Mouse (Mus musculus) lung, postnatal 4 days (tissue): ENCODE measurements at regions not wholly inside any gene's neighbourhood (a gene's known extent, or its start where the extent isn't known, plus 50 kb on each side); places are given as distances from the start of the nearest gene placed in this dataset.
A peak's percentile ranks its signal among the peaks of the same experiment; 100 is the strongest.

Experiments
- DNase-seq, 2 experiments: peaks; one replicate each; pipeline ENCODE4 v3.0.0; 2021

DNA sequence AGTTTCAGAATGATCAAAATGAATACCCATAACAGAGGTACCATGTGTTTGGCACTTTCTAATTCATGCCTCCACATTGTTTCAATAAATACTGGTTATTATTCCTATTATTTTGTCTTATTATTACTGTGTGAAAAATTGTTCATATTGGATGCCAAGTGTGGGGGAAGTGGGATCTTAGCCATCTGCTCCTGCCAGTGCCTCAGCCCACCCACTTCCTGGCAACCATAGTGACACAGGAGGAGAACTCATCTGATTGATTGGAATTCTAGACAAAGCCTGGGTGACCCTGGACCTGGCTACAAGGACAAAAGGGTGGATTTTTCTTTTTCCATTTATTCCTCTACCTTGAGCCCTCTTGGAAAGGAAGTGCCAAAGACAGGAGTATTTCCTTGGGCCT lies 2886.8 kb upstream of the Lrrc6 start:
- no peak for DNase-seq

DNA sequence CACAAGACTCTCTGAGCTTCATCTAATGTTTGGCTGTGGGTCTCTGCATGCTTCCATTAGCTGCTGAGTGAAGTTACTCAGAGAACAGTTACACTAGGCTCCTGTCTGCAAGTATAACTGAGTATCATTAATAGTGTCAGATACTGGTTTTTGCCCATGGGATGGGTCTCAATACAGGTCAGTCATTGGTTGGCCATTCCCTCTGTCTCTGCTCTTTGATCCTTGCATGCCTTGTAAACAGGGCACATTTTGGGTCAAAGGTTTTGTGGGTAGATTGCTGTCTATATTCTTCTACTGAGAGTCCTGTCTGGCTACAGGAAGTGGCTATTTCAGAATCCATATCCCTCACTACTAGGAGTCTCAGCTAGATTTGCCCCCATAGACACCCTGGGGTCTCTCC lies 2864.7 kb upstream of the Lrrc6 start:
- DNase-seq: no peak

DNA sequence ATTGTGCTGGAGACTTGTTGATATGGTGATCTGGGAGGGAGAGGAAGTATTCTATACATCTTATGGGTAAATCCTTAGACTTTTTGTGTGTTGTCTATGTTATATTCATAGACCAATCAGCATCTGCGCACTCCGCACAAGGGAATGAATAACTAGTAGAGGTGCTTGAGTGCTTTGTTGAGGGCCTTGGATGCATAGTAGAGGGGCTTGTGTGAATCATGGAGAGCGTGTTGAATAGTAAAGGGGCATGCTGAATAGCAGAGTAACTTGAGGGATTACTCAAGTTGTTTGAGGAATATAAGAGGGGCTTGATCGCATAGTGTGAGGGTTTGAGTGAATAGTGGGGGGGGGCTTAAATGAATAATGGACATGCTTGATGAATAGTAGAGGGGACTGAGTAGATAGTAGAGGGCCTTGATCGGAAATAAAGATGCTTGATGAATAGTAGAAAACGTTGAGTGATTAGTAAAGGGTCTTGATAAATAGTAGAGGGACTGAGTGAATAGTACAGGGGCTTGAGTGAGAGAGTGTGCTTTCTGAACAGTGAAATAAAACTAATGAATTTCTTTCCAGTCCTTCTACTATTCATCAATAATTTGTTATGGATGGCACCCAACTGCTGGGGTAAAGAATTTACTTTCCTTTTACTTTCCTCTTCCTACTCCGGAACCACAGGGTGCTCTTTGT lies 2849.5 kb upstream of the Lrrc6 start:
- DNase-seq: no peak

DNA sequence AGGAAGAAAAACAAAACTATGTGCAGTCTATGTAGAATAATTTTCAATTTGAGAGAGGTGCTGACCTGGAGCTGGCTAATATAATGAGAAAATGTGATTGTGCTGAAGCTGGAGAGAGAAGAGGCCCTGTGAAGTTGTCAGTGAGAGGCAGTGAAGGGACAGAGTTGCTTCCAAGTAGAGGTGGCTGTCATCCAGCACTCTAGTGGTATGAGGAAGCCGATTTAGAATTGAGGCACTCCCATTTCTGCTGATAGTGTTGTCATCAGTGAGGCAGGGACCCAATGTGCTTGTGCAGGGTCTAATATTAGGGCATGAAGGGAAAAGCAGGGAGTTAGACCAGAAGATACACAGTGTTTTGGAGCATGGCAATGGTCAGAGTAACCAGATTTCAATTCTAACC lies 2845.4 kb upstream of the Lrrc6 start:
- no peak for DNase-seq

DNA sequence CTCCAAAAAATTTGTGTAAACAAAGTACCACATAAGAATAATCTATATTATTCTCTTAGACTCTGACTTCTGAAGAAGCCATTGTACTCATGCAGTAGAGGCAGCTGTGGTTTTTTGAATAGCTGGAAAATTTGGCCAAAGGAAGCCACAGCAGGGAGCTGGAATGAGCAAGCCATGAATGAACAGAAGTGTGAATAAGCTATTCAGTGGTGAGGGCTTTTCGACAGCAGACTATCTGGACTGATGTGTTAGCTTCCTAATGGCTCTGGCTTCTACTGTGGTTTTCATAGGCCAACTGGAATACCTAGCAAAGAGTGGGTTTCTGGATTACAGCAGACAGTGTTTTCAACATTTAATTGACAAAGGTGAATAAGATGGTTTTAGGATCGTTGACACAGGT lies 2842.0 kb upstream of the Lrrc6 start:
- DNase-seq: no peak

DNA sequence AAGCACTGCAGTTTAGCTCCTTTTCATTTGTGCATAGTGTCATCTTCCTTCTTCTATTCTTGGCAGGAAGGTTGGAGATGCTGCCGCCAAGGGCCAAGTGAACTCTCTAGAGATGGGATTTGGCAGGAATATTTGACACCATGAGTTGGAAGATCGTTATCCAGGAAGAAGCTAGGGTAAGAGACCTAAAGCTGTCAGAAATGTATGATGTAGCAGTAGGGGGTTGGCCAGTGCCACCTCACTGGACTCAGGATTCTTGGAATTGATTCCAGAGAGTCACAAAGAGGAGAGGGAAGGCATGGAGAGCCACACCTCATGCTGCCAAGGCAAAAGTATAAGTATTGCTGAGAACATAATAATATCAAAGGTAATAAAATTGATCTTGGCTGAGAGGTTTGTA lies 2835.8 kb upstream of the Lrrc6 start:
- DNase-seq: no peak

DNA sequence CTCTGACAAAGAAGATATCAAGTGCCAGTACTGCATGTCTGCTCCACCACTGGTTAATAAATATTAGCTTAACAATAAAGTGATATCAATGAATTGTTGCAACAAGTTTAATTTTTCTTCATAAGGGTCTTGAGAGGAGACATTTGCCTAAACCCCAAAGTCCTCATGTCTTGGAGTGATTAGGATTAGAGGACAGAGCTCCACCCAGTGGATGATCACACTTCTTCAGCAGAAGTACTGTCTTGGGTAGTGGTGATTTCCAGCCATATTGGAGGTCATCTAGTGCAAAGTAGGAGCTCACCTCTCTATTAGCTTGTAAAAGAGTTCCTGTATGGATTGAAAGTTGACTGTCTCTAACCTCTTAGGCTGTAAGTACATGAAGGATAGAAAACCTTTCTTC lies 2825.8 kb upstream of the Lrrc6 start:
- no peak for DNase-seq

DNA sequence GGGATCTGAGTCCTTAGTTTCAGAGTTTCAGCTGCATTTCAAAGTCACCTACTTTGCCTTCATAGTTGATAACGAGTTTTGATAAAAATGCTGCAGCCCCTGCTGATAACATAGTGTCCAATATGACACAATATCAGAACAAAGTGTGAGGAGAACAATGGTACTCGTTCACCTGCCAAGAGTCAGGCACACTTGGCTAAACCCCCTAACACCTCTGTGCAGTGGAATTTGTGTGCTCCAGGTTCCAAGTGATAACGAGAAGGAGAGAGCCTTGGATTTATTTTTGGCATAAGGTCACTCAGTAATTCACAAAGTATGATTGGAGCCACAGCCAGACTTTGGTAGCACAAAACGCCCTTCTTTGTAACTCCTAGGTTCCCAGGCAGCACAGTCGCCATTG lies 2802.4 kb upstream of the Lrrc6 start:
- DNase-seq: no peak

DNA sequence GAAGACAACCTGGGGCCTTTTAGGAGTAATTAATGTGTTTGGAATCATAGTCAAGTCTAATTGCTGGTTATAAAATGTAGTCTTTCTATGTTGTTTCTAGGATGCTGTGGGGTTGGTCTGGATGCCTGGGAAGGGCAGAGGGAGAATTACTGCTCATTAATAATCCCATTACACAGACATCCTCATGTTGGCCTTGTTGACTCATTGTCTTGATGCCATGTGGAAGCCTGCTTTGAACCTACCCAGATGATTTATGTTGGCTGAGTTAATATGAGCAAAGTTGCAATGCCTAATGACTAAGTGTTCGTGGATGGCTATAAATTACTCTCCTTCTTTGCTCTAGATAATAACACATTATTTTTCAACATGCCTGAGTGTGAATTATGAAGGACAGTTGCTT lies 2790.6 kb upstream of the Lrrc6 start:
- DNase-seq: no peak

DNA sequence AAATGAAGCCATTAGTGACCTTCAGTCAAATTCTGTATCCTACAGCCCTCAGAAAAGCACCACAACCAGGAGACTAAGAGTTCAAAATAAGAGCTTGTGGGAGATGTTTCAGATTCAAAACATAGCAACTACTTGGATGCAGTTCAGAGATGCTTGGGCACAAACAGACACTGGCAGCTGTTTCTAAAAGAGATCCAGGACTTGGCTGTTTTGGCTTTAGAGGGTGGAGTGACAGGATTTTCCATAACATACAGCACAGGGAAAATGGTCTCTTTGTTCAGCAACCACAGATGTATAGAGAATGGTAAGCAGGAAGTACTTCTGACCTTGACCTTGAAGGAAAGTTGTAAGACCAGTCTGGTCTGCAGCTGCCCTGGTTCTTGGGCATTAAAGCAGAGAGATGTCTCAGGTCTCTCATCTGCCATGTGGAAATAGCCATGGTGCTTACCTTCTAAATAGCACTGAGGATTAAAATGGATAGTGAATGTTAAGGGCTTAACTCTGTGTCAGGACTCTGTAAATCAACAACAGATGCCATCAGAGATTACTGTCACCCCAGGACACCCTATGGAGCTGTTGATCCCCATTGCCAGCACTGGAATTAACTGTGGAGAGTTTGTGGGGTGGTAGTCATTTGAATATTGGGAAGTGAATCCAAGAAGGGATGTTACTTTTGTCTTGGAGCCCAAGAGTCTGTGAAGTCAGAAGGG lies 2775.0 kb upstream of the Lrrc6 start:
- no peak for DNase-seq

DNA sequence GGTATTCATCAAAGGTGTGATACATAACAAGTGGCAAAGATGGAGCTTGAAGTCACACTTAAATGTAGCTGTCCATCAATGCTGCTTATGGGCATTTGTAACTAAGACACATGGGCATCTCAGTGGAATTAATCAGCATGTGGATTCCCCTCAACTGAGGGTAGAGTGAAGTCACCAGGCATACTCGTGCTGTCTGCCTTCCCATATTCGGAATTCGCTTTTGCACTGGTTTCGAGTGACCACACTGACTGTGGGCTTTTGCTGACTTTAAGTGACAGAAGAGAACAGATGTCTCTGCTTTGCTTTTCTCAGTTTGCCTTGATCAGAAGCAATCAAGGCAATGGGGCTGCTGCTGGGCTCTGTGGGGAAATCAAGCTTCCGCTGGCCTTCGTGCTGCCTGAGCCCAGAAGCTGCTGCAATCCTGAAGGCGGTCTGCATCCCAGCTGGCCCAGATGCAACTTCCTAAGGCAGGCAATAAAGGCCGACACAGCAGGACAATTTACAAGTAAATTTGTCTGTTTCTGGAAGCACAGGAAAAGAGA lies 2773.6 kb upstream of the Lrrc6 start:
- peak; percentile 7 to 59 for DNase-seq

DNA sequence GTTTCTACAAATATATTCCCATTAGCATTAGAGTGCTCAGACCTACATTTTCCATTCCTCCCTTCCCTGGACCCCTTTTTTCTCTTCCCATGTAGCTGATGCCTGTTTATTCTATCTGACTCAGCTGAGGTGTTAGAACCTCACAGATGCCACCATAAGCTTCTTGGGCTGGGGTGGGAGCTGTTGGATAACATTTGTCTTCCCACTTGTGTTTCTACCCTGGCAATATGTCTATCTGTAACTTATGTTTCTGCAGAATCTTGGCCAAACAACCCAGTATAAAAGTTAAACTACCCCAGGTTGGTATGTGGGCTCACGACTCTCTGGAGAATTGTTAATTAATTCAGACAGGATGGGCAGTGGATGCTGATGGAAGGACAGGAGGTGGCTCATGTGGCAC lies 2772.8 kb upstream of the Lrrc6 start:
- no peak for DNase-seq

DNA sequence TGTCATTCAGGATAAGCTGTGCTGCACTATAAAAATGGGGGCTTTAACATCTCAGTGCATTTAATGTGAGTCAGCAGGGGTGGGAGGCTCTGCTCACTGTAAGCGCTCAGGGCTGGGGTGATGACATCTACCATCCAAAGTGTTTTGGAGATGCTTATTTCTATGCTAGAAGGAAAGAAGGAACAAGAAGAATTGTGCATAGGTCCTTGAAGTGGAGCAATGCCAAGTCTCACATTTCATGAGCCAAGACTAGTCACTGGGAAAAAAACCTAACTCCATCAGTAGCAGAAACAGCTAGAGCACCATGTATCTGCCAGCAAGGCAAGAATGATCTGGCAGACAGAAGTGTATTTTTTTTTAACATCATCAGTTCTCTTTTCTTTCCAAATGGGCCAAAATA lies 2761.2 kb upstream of the Lrrc6 start:
- DNase-seq: no peak

DNA sequence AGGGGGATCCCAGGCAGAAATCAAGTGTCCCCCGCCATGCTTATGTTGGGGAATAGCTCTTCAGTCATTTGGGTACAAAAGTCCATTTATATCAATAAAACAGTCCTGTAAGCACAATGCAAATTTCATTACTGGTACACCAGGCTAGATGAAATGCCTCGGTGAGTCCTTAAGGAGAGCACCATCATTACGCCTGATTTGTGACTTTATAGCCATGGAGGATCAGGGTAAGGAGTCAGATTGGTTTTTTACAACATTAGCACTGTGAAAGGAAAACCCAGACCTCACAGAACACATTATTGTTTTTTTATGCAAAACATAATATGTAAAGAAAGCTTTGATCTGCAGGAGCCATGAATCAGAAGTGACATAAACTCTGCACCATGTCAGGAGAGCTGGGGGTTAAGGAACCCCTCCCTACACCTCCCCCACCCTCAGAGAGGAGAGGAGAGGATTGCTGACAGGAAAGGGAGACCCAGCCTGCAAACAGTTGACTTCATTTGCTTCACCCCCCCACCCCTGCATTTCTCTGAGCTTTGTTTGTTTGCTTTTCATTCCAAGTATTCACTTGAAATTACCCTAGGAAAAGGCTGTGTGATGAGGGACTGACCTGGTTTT lies 2756.6 kb upstream of the Lrrc6 start:
- no peak for DNase-seq

DNA sequence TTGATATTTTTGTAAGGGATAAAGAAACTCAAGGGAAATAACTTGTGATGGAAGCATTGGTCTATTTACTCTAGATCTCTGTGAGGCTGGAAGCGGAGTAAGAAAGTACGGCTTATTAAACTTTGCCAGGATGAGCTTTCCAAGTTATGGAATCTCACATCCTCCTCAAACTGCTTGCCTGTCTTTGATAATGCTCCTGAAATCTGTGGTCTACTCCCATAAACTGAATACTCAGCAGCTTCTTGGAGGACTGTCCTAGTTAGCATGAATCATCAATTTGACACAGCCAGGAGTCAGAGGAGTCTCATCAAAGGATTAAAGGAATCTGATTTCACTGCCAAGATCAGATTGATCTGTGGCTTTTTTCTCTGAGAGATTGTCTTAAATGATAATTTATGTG lies 2753.0 kb upstream of the Lrrc6 start:
- no peak for DNase-seq

DNA sequence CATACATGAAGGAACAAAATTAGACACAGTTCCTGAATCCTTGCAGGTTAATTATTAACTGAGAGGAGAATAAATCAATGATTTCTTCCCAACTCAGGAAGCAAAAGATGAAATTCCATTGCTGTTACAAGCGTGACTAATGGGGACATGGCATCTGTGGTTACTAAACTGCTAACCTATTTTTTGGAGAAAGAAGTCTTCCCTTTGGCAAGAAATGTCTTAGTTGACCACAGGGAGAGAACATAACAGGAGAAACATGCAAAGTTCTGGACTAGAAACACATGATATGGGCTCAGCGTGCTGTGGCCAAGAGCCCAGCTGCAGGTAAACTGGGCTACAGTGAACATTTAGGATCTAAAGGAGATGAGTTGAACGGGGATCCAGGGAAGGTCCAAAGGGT lies 2751.4 kb upstream of the Lrrc6 start:
- no peak for DNase-seq

DNA sequence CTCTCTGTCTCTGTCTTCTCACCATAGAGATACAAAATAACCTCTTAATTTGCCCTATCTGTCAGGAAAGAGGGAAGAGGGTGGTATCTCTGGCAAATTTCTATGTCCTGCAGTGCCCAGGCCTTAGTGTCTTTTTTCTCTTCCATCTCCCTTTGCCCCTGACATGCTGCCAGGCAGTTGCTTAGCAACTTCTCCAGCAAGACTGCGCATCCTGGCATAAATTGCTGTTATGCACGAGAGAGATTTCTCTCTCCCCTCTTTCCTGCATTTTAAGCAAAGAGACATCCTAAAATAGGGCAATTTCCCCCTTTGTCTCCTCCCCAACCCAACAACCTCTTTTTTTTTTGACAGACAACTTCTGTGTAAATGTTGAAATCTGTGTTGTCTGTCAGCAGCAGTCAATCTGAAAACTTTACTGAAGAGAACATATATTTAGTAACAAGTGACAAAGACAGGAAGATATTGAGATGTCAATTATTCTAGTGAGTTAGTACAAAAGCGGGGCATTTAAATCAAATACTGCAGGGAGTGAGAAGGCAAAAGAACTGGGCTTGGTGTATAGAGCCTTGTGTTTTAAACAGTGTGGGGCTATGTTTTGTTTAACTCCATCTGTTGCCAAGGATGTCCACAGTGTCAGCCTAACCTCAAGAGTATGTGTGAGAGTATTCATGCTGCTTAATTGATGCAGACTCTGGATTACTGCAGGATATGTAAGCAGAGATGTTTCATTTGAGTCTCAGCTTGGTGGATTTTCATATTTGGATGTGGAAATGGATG lies 2745.7 kb upstream of the Lrrc6 start:
- no peak for DNase-seq

DNA sequence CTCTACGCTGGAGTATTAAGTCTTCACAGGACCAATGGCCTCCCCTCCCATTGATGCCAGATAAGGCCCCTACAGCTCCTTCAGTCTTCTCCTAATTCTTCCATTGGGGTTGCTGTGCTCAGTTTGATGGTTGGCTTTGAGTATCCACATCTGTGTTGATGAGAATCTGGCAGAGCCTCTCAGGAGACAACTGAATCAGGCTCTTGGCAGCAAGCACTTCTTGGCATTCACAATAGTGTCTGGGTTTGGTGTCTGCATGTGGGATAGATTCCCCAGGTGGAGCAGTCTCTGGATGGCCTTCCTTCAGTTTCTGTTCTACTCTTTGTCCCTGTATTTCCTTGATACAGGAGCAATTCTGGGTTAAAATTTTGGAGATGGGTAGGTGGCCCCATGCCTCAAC lies 2734.6 kb upstream of the Lrrc6 start:
- DNase-seq: no peak

DNA sequence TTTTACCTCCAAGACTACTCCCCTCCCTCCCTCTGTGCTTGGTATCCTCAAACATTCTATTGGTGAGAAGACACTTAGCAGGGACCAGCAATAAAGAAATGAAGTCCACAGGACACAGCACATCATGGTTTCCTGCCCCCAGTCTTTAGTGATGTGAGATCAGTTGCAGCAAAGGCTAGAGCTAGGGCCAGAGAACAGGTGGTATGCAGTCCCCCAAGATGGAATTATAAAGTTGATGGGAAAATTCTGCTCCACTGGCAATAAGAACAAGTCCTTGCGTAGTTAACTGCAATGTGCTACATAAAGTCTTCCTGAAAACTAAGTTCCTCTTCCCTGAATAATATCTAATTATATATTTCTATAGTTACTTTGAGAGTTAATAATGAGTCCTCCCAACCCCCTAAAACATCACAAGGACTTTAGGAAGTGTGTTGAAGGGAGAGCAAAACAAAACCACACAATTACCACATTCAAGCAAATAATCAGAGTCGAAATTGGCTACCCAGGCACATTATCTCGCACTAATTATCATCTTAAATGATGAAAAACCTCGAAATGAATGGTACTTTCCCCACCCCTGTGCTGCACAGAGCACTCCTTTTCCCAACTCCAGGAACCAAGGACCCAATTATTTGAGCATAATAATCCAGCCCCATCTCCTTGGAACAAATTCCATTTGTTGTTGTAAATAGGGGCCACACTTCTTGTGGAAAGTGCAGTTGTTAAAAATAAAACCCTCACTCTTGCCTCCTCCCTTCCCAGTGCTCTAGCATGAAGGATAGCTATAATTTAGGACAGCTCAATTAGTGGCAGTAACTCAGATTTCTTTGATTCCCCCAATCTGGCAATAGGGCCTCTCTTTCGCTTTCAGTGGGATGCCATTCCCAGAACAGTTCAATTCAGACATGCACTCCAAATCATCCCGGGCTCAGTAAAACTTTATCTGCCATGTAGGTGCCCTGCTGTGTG lies 2724.2 kb upstream of the Lrrc6 start:
- no peak for DNase-seq

DNA sequence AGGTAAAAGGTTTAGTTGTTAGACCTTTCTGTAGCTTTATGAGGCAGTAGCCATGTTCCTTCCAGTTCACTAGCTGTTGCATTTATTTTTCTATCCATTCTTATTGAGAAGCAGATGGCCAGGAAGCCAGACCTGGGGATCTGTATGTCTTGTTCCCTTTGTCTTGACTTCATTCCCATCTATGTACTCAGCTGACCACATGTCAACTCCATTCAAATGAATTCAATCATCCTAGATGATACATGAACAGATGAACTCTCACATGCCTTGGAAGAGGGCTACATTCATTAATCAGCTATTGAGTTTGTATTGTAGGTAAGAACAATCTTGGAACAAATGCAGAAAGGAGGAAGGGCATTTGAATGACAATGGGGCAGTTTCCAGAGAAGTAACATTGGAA lies 2722.7 kb upstream of the Lrrc6 start:
- no peak for DNase-seq

DNA sequence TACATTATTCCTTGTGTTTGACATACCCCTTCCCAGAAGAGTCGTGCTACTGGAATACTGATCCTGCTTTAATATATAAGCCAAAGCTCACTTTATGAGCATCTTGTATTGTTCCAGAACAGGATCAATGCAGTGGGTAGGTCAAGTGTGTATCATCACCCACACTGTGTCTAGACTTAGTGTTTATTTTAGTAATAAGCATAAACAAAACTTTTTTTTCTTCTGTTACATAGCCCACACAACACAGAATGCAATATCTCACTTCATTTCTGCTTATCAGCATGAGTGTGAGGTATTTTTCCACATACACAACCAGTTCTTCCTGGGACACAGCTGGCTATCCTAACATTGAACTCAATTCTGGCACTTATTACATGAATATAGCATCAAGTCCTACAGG lies 2721.7 kb upstream of the Lrrc6 start:
- no peak for DNase-seq
